Mouse (Mus musculus): ENCODE results near the gene Hdac6. TPM values are rescaled to one million over a fixed set of nuclear protein-coding genes. Genes with fewer than 3 reads are reported as not detected.
"Not testable (repeated sequence)": the region's sequence is repeated elsewhere in the genome, so short reads cannot be mapped to it uniquely, and the experiment has no call there.

Hdac6 gene
- total RNA-seq, 2 experiments from 2014 or later = 7.5 to 9.3 TPM

GRCm38 (mm10) chrX:7926266-7926665 lies 21.4 kb downstream of the Hdac6 start:
- no peak for ATAC-seq (ENCODE audit: poor library complexity, severe bottlenecking)

- ATAC-seq (ENCODE audit: poor library complexity, severe bottlenecking) = no peak
These were observed 25.7 kb downstream of the Hdac6 start for GRCm38 (mm10) chrX:7922032-7922431.

- ATAC-seq (ENCODE audit: poor library complexity, severe bottlenecking) = no peak
These were observed 27.9 kb downstream of the Hdac6 start, which contains the start of gene Pcsk1n for GRCm38 (mm10) chrX:7919601-7920383. Pcsk1n (plus strand) TSS chrX:7919822.

- not testable (repeated sequence) for ATAC-seq (ENCODE audit: poor library complexity, severe bottlenecking)
These were observed 29.7 kb downstream of the Hdac6 start for GRCm38 (mm10) chrX:7917960-7918359.

GRCm38 (mm10) chrX:7915669-7916068 lies 32.0 kb downstream of the Hdac6 start:
- ATAC-seq (ENCODE audit: poor library complexity, severe bottlenecking) = peak; percentile 66

- no peak for ATAC-seq (ENCODE audit: poor library complexity, severe bottlenecking)
These were observed 37.2 kb downstream of the Hdac6 start for GRCm38 (mm10) chrX:7910473-7910872.

GRCm38 (mm10) chrX:7909242-7909641 lies 38.4 kb downstream of the Hdac6 start, which contains the start of gene Gm10490:
Gm10490 (plus strand) TSS chrX:7909542.
- not testable (repeated sequence) for ATAC-seq (ENCODE audit: poor library complexity, severe bottlenecking)

- no peak for ATAC-seq (ENCODE audit: poor library complexity, severe bottlenecking)
These were observed 40.0 kb downstream of the Hdac6 start, which contains the start of gene Gm10491 for GRCm38 (mm10) chrX:7907735-7908134. Gm10491 (minus strand) TSS chrX:7907835.

- no peak for ATAC-seq (ENCODE audit: poor library complexity, severe bottlenecking)
These were observed 43.2 kb downstream of the Hdac6 start for GRCm38 (mm10) chrX:7904441-7904840.

GRCm38 (mm10) chrX:7898880-7899874 lies 48.5 kb downstream of the Hdac6 start, which contains the start of the genes Pqbp1 and Timm17b:
Pqbp1 (minus strand) TSS chrX:7899269.
Timm17b (plus strand) TSS chrX:7899357.
- ATAC-seq (ENCODE audit: poor library complexity, severe bottlenecking) = peak; percentile 94

- no peak for ATAC-seq (ENCODE audit: poor library complexity, severe bottlenecking)
These were observed 49.5 kb downstream of the Hdac6 start for GRCm38 (mm10) chrX:7898211-7898610.

GRCm38 (mm10) chrX:7883841-7884567 lies 63.7 kb downstream of the Hdac6 start, which contains the start of gene Slc35a2:
Slc35a2 (plus strand) TSS chrX:7884028.
- peak; percentile 87 for ATAC-seq (ENCODE audit: poor library complexity, severe bottlenecking)

Other genes starting within 250 kb of the Hdac6 start
- gene Wdr45, start 233.6 kb downstream of the Hdac6 start, total RNA-seq (2015) = 25.6 and 38.7 TPM in 2 replicates
- gene Wdr45, start 233.6 kb downstream of the Hdac6 start, total RNA-seq (2017) = 13.4 and 18.9 TPM in 2 replicates
- not detected in 2 replicates for gene Gm45208, start 225.6 kb downstream of the Hdac6 start, total RNA-seq (2015)
- gene Gm45208, start 225.6 kb downstream of the Hdac6 start, total RNA-seq (2017) = not detected in 2 replicates
- gene Praf2, start 219.4 kb downstream of the Hdac6 start, total RNA-seq (2015) = 7.8 and 20.6 TPM in 2 replicates
- 5.4 and 5.8 TPM in 2 replicates for gene Praf2, start 219.4 kb downstream of the Hdac6 start, total RNA-seq (2017)
- gene Ccdc120, start 197.0 kb downstream of the Hdac6 start, total RNA-seq (2015) = not detected in 2 replicates
- gene Ccdc120, start 197.0 kb downstream of the Hdac6 start, total RNA-seq (2017) = not detected in 2 replicates
- 45.9 and 54.6 TPM in 2 replicates for gene Tfe3, start 185.3 kb downstream of the Hdac6 start, total RNA-seq (2015)
- gene Tfe3, start 185.3 kb downstream of the Hdac6 start, total RNA-seq (2017) = 22.3 and 39.4 TPM in 2 replicates
- 39.5 and 55.4 TPM in 2 replicates for gene Gripap1, start 158.1 kb downstream of the Hdac6 start, total RNA-seq (2015)
- gene Gripap1, start 158.1 kb downstream of the Hdac6 start, total RNA-seq (2017) = 70.5 and 81.9 TPM in 2 replicates
- 0.39 and 0.49 TPM in 2 replicates for gene Kcnd1, start 125.6 kb downstream of the Hdac6 start, total RNA-seq (2015)
- 0.20 and 0.29 TPM in 2 replicates for gene Kcnd1, start 125.6 kb downstream of the Hdac6 start, total RNA-seq (2017)
- gene Otud5, start 106.5 kb downstream of the Hdac6 start, total RNA-seq (2015) = 43.2 and 50.6 TPM in 2 replicates
- gene Otud5, start 106.5 kb downstream of the Hdac6 start, total RNA-seq (2017) = 70.2 and 73.0 TPM in 2 replicates
- 4.7 and 8.6 TPM in 2 replicates for gene Pim2, start 69.6 kb downstream of the Hdac6 start, total RNA-seq (2015)
- 1.1 and 1.4 TPM in 2 replicates for gene Pim2, start 69.6 kb downstream of the Hdac6 start, total RNA-seq (2017)
- 6.4 and 9.8 TPM in 2 replicates for gene Slc35a2, start 63.9 kb downstream of the Hdac6 start, total RNA-seq (2015)
- 10.9 and 13.5 TPM in 2 replicates for gene Slc35a2, start 63.9 kb downstream of the Hdac6 start, total RNA-seq (2017)
- gene Pqbp1, start 48.6 kb downstream of the Hdac6 start, total RNA-seq (2015) = 25.6 and 29.8 TPM in 2 replicates
- 116 and 123 TPM in 2 replicates for gene Pqbp1, start 48.6 kb downstream of the Hdac6 start, total RNA-seq (2017)
- gene Timm17b, start 48.5 kb downstream of the Hdac6 start, total RNA-seq (2015) = 75.8 and 85.4 TPM in 2 replicates
- gene Timm17b, start 48.5 kb downstream of the Hdac6 start, total RNA-seq (2017) = 35.8 and 50.0 TPM in 2 replicates
- not detected in 2 replicates for gene Gm10491, start 40.1 kb downstream of the Hdac6 start, total RNA-seq (2015)
- not detected in 2 replicates for gene Gm10491, start 40.1 kb downstream of the Hdac6 start, total RNA-seq (2017)
- gene Gm10490, start 38.3 kb downstream of the Hdac6 start, total RNA-seq (2015) = not detected in 2 replicates
- gene Gm10490, start 38.3 kb downstream of the Hdac6 start, total RNA-seq (2017) = not detected in 2 replicates
- gene Pcsk1n, start 28.1 kb downstream of the Hdac6 start, total RNA-seq (2015) = not detected in 2 replicates
- gene Pcsk1n, start 28.1 kb downstream of the Hdac6 start, total RNA-seq (2017) = not detected in 2 replicates
- gene Eras, start 19.3 kb downstream of the Hdac6 start, total RNA-seq (2015) = not detected in 2 replicates
- not detected in 2 replicates for gene Eras, start 19.3 kb downstream of the Hdac6 start, total RNA-seq (2017)
- 5.8 and 7.1 TPM in 2 replicates for gene Gata1, start 30.2 kb upstream of the Hdac6 start, total RNA-seq (2015)
- 5.6 and 7.6 TPM in 2 replicates for gene Gata1, start 30.2 kb upstream of the Hdac6 start, total RNA-seq (2017)
- not detected in 2 replicates for gene Glod5, start 70.6 kb upstream of the Hdac6 start, total RNA-seq (2015)
- not detected in 2 replicates for gene Glod5, start 70.6 kb upstream of the Hdac6 start, total RNA-seq (2017)
- 37.8 and 43.6 TPM in 2 replicates for gene Suv39h1, start 126.9 kb upstream of the Hdac6 start, total RNA-seq (2015)
- gene Suv39h1, start 126.9 kb upstream of the Hdac6 start, total RNA-seq (2017) = 50.3 and 53.9 TPM in 2 replicates
- 107 and 116 TPM in 2 replicates for gene Was, start 142.6 kb upstream of the Hdac6 start, total RNA-seq (2015)
- 145 and 149 TPM in 2 replicates for gene Was, start 142.6 kb upstream of the Hdac6 start, total RNA-seq (2017)
- gene Wdr13, start 185.0 kb upstream of the Hdac6 start, total RNA-seq (2015) = 17.4 and 20.3 TPM in 2 replicates
- gene Wdr13, start 185.0 kb upstream of the Hdac6 start, total RNA-seq (2017) = 22.2 and 27.9 TPM in 2 replicates
- gene Rbm3, start 198.0 kb upstream of the Hdac6 start, total RNA-seq (2015) = 982 and 1,036 TPM in 2 replicates
- 1,421 and 1,439 TPM in 2 replicates for gene Rbm3, start 198.0 kb upstream of the Hdac6 start, total RNA-seq (2017)
- 5.9 and 8.4 TPM in 2 replicates for gene Tbc1d25, start 228.3 kb upstream of the Hdac6 start, total RNA-seq (2015)
- 2.0 and 2.9 TPM in 2 replicates for gene Tbc1d25, start 228.3 kb upstream of the Hdac6 start, total RNA-seq (2017)
- 56.4 and 70.7 TPM in 2 replicates for gene Ebp, start 245.6 kb upstream of the Hdac6 start, total RNA-seq (2015)
- 108 and 125 TPM in 2 replicates for gene Ebp, start 245.6 kb upstream of the Hdac6 start, total RNA-seq (2017)

Data from megakaryocyte, adult 5-6 weeks (primary cell).